In the genomic region with DNA sequence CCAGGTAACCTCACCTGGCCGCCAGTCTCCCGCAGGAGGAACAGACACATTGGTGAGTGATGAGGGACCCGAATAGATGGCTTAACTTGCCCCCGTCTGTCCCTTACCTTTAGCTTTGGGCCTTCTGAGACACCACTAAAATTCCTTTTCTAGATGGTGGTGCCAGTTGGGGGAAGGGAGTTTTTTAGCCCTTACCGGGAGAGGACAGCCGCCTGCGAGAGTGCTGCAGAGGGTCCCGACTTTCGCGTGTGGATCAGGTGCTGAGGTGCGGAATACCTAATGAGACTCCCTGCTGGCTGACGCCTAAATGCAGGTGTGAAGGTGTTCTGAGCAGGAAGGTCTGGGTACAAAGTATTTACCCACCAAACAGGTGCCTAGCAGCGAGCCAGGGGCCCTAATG, we compare ENCODE assay signal across 10 mouse cellular contexts. TPM values are rescaled to one million over a fixed set of nuclear protein-coding genes. Genes with fewer than 3 reads are reported as not detected.
DNase-seq lines count a peak whose midpoint lies in the region; ATAC-seq lines count a peak whose summit lies in the region.
"Had no signal": no experiment of that assay in that cellular context is flagged by ENCODE, and none has a peak within 500 bp of the region (broad histone marks: within the 10 kb centered on the region; RNA-seq: fewer than 3 reads in every experiment).

No protein-coding gene starts in this region.

- no peak overlapping the region for H3K9ac ChIP-seq in limb, embryonic 13.5 days
- no peak overlapping the region for H3K9ac ChIP-seq in stomach, embryonic 15.5 days

- H3K9me3 ChIP-seq in limb, embryonic 13.5 days, result no peaks in the 10 kb centered on the region
- no peaks in the 10 kb centered on the region for H3K9me3 ChIP-seq in stomach, embryonic 15.5 days

- no peaks in the 10 kb centered on the region for H3K36me3 ChIP-seq in limb, embryonic 13.5 days
- H3K36me3 ChIP-seq in stomach, embryonic 15.5 days, result no peaks in the 10 kb centered on the region

- peaks cover 78% of the 10 kb centered on the region for H3K27me3 ChIP-seq in limb, embryonic 13.5 days
- H3K27me3 ChIP-seq in stomach, embryonic 15.5 days (replicated peaks), result peaks cover 25% of the 10 kb centered on the region

- H3K27ac ChIP-seq in limb, embryonic 13.5 days, result no peak overlapping the region
- H3K27ac ChIP-seq in stomach, embryonic 15.5 days, result no peak overlapping the region
- H3K27ac ChIP-seq: macrophage had no signal

- WGBS in limb, embryonic 13.5 days, result under 1% methylated on average over 11 of the region's 13 CpGs
- 1% methylated on average over 13 of the region's 13 CpGs for WGBS in stomach, embryonic 15.5 days

- peak overlapping the region; percentile 44 for H3K4me3 ChIP-seq in limb, embryonic 13.5 days
- peak overlapping the region; percentile 39 for H3K4me3 ChIP-seq in stomach, embryonic 15.5 days (replicated peaks)

- H3K4me1 ChIP-seq in limb, embryonic 13.5 days, result peaks cover 17% of the 10 kb centered on the region
- H3K4me1 ChIP-seq in stomach, embryonic 15.5 days, result 0 out of 2 replicates have a peak, but pooled peaks cover 7% of the 10 kb centered on the region

- peak; percentile 19 for DNase-seq in cerebellum, adult 8-10 months
- no peak for DNase-seq in cerebellum, postnatal 14 days
- peak; percentile 13 for DNase-seq in retina, embryonic 14.5 days (ENCODE audit: low spot score)
- no peak for DNase-seq in retina, postnatal 1 day
- DNase-seq in thymus, postnatal 14 days, result no peak
- no peak for DNase-seq in right cerebral cortex, adult 18-20 months
- DNase-seq: gastrocnemius, postnatal 36 days had no signal

- no peak for ATAC-seq in limb, embryonic 13.5 days (ENCODE audit: low FRiP score, low read depth)
- no peak for ATAC-seq in stomach, embryonic 15.5 days (ENCODE audit: insufficient read depth, low FRiP score, low read depth)

- peak overlapping the region; percentile 72 for H3K4me2 ChIP-seq in limb, embryonic 13.5 days (replicated peaks)
- peak overlapping the region; percentile 69 for H3K4me2 ChIP-seq in stomach, embryonic 15.5 days

RNA-seq across cellular contexts. Expression of gene Gjd2, which starts 0.4 kb away (rescaled TPM):
- 0.13 and 0.23 TPM in 2 replicates for polyA plus RNA-seq in limb, embryonic 13.5 days (2015; fragmentation: Nextera tagmentation; extraction: Ambion mirVana)
- polyA plus RNA-seq in stomach, embryonic 15.5 days (2015; fragmentation: Nextera tagmentation; extraction: Ambion mirVana), result 0.94 and 1.1 TPM in 2 replicates
- polyA plus RNA-seq: macrophage had no signal

RNA-seq across cellular contexts. Expression of gene Actc1, which starts 39.5 kb away (rescaled TPM):
- polyA plus RNA-seq in limb, embryonic 13.5 days (2015; fragmentation: Nextera tagmentation; extraction: Ambion mirVana), result 825 and 834 TPM in 2 replicates
- 52.9 and 87.8 TPM in 2 replicates for polyA plus RNA-seq in stomach, embryonic 15.5 days (2015; fragmentation: Nextera tagmentation; extraction: Ambion mirVana)
- polyA plus RNA-seq: macrophage had no signal

Comparison
In these comparisons a context has a peak if more than half of its experiments do, and no peak if none do; other contexts are left out.
1. DNase-seq: peak in cerebellum, adult 8-10 months (single experiment) and retina, embryonic 14.5 days (single experiment); none in cerebellum, postnatal 14 days (0 of 2), retina, postnatal 1 day (single experiment), thymus, postnatal 14 days (single experiment) and right cerebral cortex, adult 18-20 months (single experiment).